Mouse (Mus musculus) liver, adult 2 months (tissue): ENCODE data around the gene Gm10188.

Experiments
- CTCF ChIP-seq: fragments of 200-500 bp; IDR thresholded peaks from 2 replicates; pipeline ENCODE4 v1.5.1; 2011; ENCODE audit warnings: low read depth, low read length, control low read depth
- POLR2A ChIP-seq: fragments of 200-500 bp; IDR thresholded peaks from 2 replicates; pipeline ENCODE4 v1.6.1; 2011; ENCODE audit warnings: low read length, control low read depth; ENCODE audit not compliant: insufficient read depth; ENCODE audit errors: extremely low read depth

DNA sequence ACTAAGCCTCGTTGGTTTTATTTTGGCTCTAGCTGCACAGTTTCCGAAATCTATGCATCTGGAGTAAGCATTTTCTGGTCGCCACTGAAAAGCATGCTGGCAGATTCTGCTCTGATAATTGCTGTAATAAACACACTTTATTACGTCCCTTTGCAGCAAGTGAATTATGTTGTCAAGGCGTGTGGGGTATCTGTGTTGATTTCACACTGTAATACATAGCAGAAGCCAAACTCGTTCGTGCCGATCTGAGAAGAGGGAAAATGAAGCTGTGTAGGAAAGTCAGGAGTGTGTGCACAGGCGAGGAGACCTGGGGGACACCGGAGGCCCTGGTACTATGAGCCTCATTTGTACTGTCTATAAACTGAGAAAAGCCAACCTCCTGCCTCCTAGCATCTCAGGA is 20.2 kb downstream of the Gm10188 start:
- TF ChIP-seq POLR2A: no peak
- no peak for TF ChIP-seq CTCF
